Mouse (Mus musculus) left cerebral cortex, postnatal 36 days (tissue): ENCODE results near the gene Prss57. TPM values are rescaled to one million over a fixed set of nuclear protein-coding genes. Genes with fewer than 3 reads are reported as not detected.
"Not testable (repeated sequence)": the region's sequence is repeated elsewhere in the genome, so short reads cannot be mapped to it uniquely, and the experiment has no call there.

Source experiments
- DNase-seq, 2 experiments: peaks; one replicate each; pipeline ENCODE4 v3.0.0; 2021 to 2022; ENCODE audit warnings: low spot score in 2 of 2, mixed read lengths in 1 of 2
- intact Hi-C: fragments of 180-260 bp; cut with DNase I; formaldehyde crosslinking; loops from one replicate; pipeline ENCODE4 v1.15.1; 2025
- total RNA-seq, 2 experiments: library from RNA; stranded (reverse); gene quantifications; 2 replicates each; pipeline ENCODE4 v1.2.3; 2021

Prss57 gene
- total RNA-seq, 2 experiments from 2014 or later: 0.74 to 0.79 TPM

- intact Hi-C loops: no loop called here
- no peak for DNase-seq
Observed at GRCm38 (mm10) chr10:79766001-79766507, 24.7 kb downstream of the Prss57 start.

GRCm38 (mm10) chr10:79765228-79765745, 25.5 kb downstream of the Prss57 start:
- intact Hi-C loops: no loop called here
- no peak for DNase-seq

GRCm38 (mm10) chr10:79764234-79764633, 26.5 kb downstream of the Prss57 start:
- DNase-seq: no peak
- intact Hi-C loops: no loop called here

- intact Hi-C loops: no loop called here
- DNase-seq: no peak
Observed at GRCm38 (mm10) chr10:79762875-79763274, 27.9 kb downstream of the Prss57 start.

- no peak for DNase-seq
- intact Hi-C loops: no loop called here
Observed at GRCm38 (mm10) chr10:79760603-79761143, 30.1 kb downstream of the Prss57 start.

- DNase-seq, intact Hi-C loops: not testable (repeated sequence)
Observed at GRCm38 (mm10) chr10:79759675-79760074, 31.1 kb downstream of the Prss57 start.

- DNase-seq: no peak
- intact Hi-C loops: no loop called here
Observed at GRCm38 (mm10) chr10:79756660-79757059, 34.1 kb downstream of the Prss57 start.

GRCm38 (mm10) chr10:79755854-79756253, 34.9 kb downstream of the Prss57 start:
- intact Hi-C loops: no loop called here
- DNase-seq: no peak

GRCm38 (mm10) chr10:79754856-79755516, 35.8 kb downstream of the Prss57 start, which contains the start of gene Fgf22:
Fgf22 (plus strand) TSS chr10:79755076.
- peak; percentile 69 to 75 for DNase-seq
- intact Hi-C loops: no loop called here

GRCm38 (mm10) chr10:79748496-79748895, 42.3 kb downstream of the Prss57 start:
- DNase-seq: no peak
- intact Hi-C loops: no loop called here

GRCm38 (mm10) chr10:79746774-79747151, 44.0 kb downstream of the Prss57 start:
- DNase-seq: no peak
- intact Hi-C loops: no loop called here

GRCm38 (mm10) chr10:79745898-79746773, 44.6 kb downstream of the Prss57 start, which contains the start of gene Polrmt:
Polrmt (minus strand) TSS chr10:79746581.
- intact Hi-C loops: no loop called here
- peak; percentile 95 for DNase-seq

- DNase-seq: no peak
- intact Hi-C loops: no loop called here
Observed at GRCm38 (mm10) chr10:79745411-79745810, 45.4 kb downstream of the Prss57 start.

- intact Hi-C loops: no loop called here
- DNase-seq: no peak
Observed at GRCm38 (mm10) chr10:79743650-79744365, 47.0 kb downstream of the Prss57 start.

GRCm38 (mm10) chr10:79743161-79743560, 47.6 kb downstream of the Prss57 start:
- intact Hi-C loops: no loop called here

GRCm38 (mm10) chr10:79740863-79741262, 49.9 kb downstream of the Prss57 start:
- intact Hi-C loops: no loop called here
- DNase-seq: no peak

More at GRCm38 (mm10) chr10:79743161-79743560, 47.6 kb downstream of the Prss57 start:
- DNase-seq: no peak

GRCm38 (mm10) chr10:79739234-79739633, 51.5 kb downstream of the Prss57 start:
- intact Hi-C loops: no loop called here
- DNase-seq: no peak

- intact Hi-C loops: no loop called here
- DNase-seq: no peak
Observed at GRCm38 (mm10) chr10:79738259-79738658, 52.5 kb downstream of the Prss57 start.

GRCm38 (mm10) chr10:79736706-79737105, 54.1 kb downstream of the Prss57 start:
- intact Hi-C loops: no loop called here
- DNase-seq: no peak
